Mouse (Mus musculus) cerebellum, adult 18-20 months (tissue): ENCODE data around the gene Gm21488.
"Not testable (repeated sequence)": the region's sequence is repeated elsewhere in the genome, so short reads cannot be mapped to it uniquely, and the experiment has no call there.

Source experiments
- DNase-seq, 2 experiments: peaks; one replicate each; pipeline ENCODE4 v3.0.0; 2021

Gene Gm21488

DNA sequence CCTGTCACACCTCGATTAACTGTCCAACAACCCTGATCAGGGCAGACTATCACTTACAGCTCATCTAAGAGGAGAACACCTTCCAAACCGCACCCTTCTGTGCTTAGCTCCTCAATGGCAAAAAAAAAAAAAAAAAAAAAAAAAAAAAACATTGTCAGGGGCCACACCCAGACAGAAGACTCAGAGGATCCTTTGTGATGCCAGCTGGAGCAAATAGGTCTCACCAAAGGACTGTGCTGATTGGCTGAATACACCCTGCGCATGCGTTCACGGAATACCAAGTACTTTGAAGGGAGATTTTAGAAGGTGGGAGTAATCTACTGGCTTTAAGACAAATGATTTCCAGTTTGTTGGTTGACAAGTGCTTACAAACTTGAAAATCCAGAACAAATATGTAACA, at the start of gene Gm21488:
Gene Gm21488 (minus strand): TSS at position 101 of the 400 bp plus-strand sequence.
- DNase-seq: not testable (repeated sequence)
